Mouse (Mus musculus): ENCODE measurements around the gene Cxcr5. TPM values are rescaled to one million over a fixed set of nuclear protein-coding genes. Genes with fewer than 3 reads are reported as not detected.
"Not testable (repeated sequence)": the region's sequence is repeated elsewhere in the genome, so short reads cannot be mapped to it uniquely, and the experiment has no call there.

Cxcr5 gene
- polyA plus RNA-seq, 1 experiment from 2014 or later, result not detected

DNA sequence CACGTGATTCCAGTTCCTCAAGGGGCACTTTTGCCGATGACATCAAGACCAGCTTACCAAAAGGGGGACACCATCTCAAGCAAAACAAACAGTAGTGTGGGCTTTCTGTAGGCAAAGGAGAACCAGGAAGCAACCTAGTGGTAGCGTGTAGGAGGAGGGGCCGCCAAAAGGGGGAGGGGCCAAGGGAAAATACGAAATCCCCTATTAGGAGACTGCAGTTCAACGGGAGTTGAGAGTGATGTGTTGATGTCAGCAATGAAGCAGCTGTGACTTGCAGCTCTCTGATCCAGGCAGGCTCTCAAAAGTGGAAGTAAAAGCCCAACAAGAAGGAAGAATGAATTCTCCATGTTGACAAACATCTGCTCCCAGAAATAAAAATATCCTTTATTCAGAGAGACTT, 17.7 kb upstream of the Cxcr5 start:
- Histone ChIP-seq H3K36me3 (ENCODE audit: control insufficient read depth, insufficient read depth, low read length) (no peaks in the 10 kb centered on the region), H3K4me3 (ENCODE audit: low read depth, low read length) (no peak overlapping the region), H3K27ac (ENCODE audit: low read depth, low read length) (no peak overlapping the region), H3K4me2 (ENCODE audit: low read length) (no peak overlapping the region), H3K27me3 (replicated peaks; ENCODE audit: control insufficient read depth, insufficient read depth, low read length) (no peaks in the 10 kb centered on the region), H3K9ac (ENCODE audit: low read length) (no peak overlapping the region), H3K4me1 (ENCODE audit: control insufficient read depth, insufficient read depth, low read length) (no peaks in the 10 kb centered on the region), H3K9me3 (replicated peaks; ENCODE audit: control insufficient read depth, low read length) (no peaks in the 10 kb centered on the region)
- ATAC-seq (no peak), DNase-seq (ENCODE audit: low spot score) (no peak)
- 45% methylated on average over 6 of the region's 6 CpGs for WGBS

DNA sequence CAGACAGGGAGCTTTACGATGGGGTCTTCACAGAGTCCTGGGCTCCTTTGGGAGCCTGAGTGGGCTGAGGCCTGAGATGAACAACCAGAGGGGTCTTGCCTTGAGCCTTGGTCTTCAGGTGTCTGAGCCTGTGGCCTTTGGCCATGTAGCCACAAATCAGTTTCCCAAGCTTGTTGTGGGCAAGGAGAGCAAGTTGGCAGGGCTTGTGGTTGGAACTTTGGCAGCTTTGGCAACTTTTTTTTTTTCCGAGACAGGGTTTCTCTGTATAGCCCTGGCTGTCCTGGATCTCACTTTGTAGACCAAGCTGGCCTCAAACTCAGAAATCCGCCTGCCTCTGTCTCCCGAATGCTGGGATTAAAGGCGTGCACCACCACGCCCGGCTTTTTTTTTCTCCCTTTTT, 14.4 kb upstream of the Cxcr5 start:
- not testable (repeated sequence) for DNase-seq (ENCODE audit: low spot score); H3K27me3 ChIP-seq (replicated peaks; ENCODE audit: control insufficient read depth, insufficient read depth, low read length); H3K4me3 ChIP-seq (ENCODE audit: low read depth, low read length); H3K9ac ChIP-seq (ENCODE audit: low read length); H3K4me2 ChIP-seq (ENCODE audit: low read length); H3K36me3 ChIP-seq (ENCODE audit: control insufficient read depth, insufficient read depth, low read length); H3K4me1 ChIP-seq (ENCODE audit: control insufficient read depth, insufficient read depth, low read length); H3K27ac ChIP-seq (ENCODE audit: low read depth, low read length); H3K9me3 ChIP-seq (replicated peaks; ENCODE audit: control insufficient read depth, low read length); ATAC-seq
- WGBS, result 95% methylated on average over 7 of the region's 7 CpGs

DNA sequence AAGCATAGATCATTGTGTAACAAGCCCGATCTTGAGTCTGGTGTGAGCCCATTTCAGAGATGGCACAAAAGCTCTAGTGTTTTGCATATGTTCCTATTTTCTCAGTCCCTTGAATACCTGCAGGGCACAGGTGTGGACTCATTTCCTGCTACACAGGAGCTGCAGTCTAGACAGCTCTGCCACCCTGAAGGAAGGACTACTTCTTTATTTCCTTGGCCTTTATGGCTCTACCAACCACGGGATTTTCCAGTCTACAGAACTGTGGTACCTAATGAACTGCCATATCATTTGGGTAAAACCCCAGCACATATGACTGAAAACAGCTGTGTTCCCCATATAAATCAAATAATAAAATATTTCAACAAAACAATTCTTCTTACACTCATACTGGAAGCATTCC, 13.4 kb upstream of the Cxcr5 start:
- H3K4me1 ChIP-seq (ENCODE audit: control insufficient read depth, insufficient read depth, low read length), result no peaks in the 10 kb centered on the region
- H3K4me3 ChIP-seq (ENCODE audit: low read depth, low read length), result no peak overlapping the region
- H3K27ac ChIP-seq (ENCODE audit: low read depth, low read length), result no peak overlapping the region
- H3K9me3 ChIP-seq (replicated peaks; ENCODE audit: control insufficient read depth, low read length), result no peaks in the 10 kb centered on the region
- 95% methylated on average over 2 of the region's 2 CpGs for WGBS
- ATAC-seq, result no peak
- H3K9ac ChIP-seq (ENCODE audit: low read length), result no peak overlapping the region
- no peak overlapping the region for H3K4me2 ChIP-seq (ENCODE audit: low read length)
- no peaks in the 10 kb centered on the region for H3K36me3 ChIP-seq (ENCODE audit: control insufficient read depth, insufficient read depth, low read length)
- no peaks in the 10 kb centered on the region for H3K27me3 ChIP-seq (replicated peaks; ENCODE audit: control insufficient read depth, insufficient read depth, low read length)
- no peak for DNase-seq (ENCODE audit: low spot score)

DNA sequence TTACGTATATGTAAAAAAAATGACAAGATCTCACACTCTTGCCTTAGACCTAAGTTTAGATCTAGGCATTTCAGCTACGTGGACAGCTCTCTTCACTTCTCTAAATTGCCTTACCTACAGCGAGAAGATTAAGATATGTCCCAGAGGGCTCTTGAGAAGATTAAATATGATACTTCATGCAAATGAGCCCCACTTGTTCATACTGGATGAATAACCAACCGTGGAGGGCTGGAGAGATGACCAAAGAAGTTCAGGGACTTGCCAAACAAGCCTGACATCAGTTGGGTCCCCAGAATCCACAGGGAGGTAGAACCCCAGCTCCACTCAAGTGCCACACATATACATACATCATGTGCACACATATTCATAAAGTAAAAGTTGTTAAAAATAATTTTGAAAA, 11.6 kb upstream of the Cxcr5 start:
- H3K9me3 ChIP-seq (replicated peaks; ENCODE audit: control insufficient read depth, low read length), result no peaks in the 10 kb centered on the region
- no peak overlapping the region for H3K4me3 ChIP-seq (ENCODE audit: low read depth, low read length)
- 78% methylated on average over 4 of the region's 4 CpGs for WGBS
- H3K4me1 ChIP-seq (ENCODE audit: control insufficient read depth, insufficient read depth, low read length), result no peaks in the 10 kb centered on the region
- no peaks in the 10 kb centered on the region for H3K36me3 ChIP-seq (ENCODE audit: control insufficient read depth, insufficient read depth, low read length)
- ATAC-seq (no peak), DNase-seq (ENCODE audit: low spot score) (no peak)
- H3K9ac ChIP-seq (ENCODE audit: low read length), result no peak overlapping the region
- no peak overlapping the region for H3K4me2 ChIP-seq (ENCODE audit: low read length)
- H3K27me3 ChIP-seq (replicated peaks; ENCODE audit: control insufficient read depth, insufficient read depth, low read length), result no peaks in the 10 kb centered on the region
- no peak overlapping the region for H3K27ac ChIP-seq (ENCODE audit: low read depth, low read length)

- Histone ChIP-seq H3K4me1 (ENCODE audit: control insufficient read depth, insufficient read depth, low read length) (no peaks in the 10 kb centered on the region), H3K27me3 (replicated peaks; ENCODE audit: control insufficient read depth, insufficient read depth, low read length) (no peaks in the 10 kb centered on the region), H3K36me3 (ENCODE audit: control insufficient read depth, insufficient read depth, low read length) (no peaks in the 10 kb centered on the region), H3K4me2 (ENCODE audit: low read length) (no peak overlapping the region), H3K9me3 (replicated peaks; ENCODE audit: control insufficient read depth, low read length) (no peaks in the 10 kb centered on the region), H3K4me3 (ENCODE audit: low read depth, low read length) (no peak overlapping the region), H3K9ac (ENCODE audit: low read length) (no peak overlapping the region), H3K27ac (ENCODE audit: low read depth, low read length) (no peak overlapping the region)
- DNase-seq (ENCODE audit: low spot score), result no peak
- ATAC-seq, result no peak
- WGBS, result 85% methylated on average over 12 of the region's 12 CpGs
Observed at GRCm38 (mm10) chr9:44570939-44571382, 9.3 kb upstream of the Cxcr5 start.

DNA sequence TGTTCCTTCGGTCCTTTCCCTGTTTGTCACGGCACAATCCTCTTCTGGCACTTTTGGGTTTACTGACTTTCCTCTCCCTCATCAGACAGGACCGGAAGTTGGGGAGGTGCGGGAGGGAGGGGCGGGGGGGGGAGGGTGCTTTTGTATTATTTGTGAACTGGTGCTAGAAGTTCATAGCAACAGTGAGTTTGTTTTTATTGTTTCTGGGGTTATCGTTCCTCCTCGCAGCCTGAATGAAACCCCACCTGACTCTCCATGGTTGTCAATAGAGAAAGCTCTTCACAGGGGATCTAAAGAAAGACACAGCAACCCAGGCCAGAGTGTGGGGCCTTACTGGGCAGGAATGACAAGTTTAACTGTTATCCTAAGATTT, 6.4 kb upstream of the Cxcr5 start:
- ATAC-seq, result no peak
- Histone ChIP-seq H3K4me2 (ENCODE audit: low read length) (no peak overlapping the region), H3K4me1 (ENCODE audit: control insufficient read depth, insufficient read depth, low read length) (peaks cover 5% of the 10 kb centered on the region; the same call in 1 of the 2 replicates), H3K36me3 (ENCODE audit: control insufficient read depth, insufficient read depth, low read length) (no peaks in the 10 kb centered on the region), H3K9me3 (replicated peaks; ENCODE audit: control insufficient read depth, low read length) (no peaks in the 10 kb centered on the region), H3K9ac (ENCODE audit: low read length) (no peak overlapping the region), H3K27me3 (replicated peaks; ENCODE audit: control insufficient read depth, insufficient read depth, low read length) (no peaks in the 10 kb centered on the region), H3K27ac (ENCODE audit: low read depth, low read length) (no peak overlapping the region), H3K4me3 (ENCODE audit: low read depth, low read length) (no peak overlapping the region)
- DNase-seq (ENCODE audit: low spot score), result no peak
- WGBS, result 34% methylated on average over 7 of the region's 7 CpGs

- no peaks in the 10 kb centered on the region for H3K27me3 ChIP-seq (replicated peaks; ENCODE audit: control insufficient read depth, insufficient read depth, low read length)
- DNase-seq (ENCODE audit: low spot score) (no peak), ATAC-seq (no peak)
- H3K36me3 ChIP-seq (ENCODE audit: control insufficient read depth, insufficient read depth, low read length), result no peaks in the 10 kb centered on the region
- H3K9me3 ChIP-seq (replicated peaks; ENCODE audit: control insufficient read depth, low read length), result no peaks in the 10 kb centered on the region
- no peak overlapping the region for H3K4me2 ChIP-seq (ENCODE audit: low read length)
- peaks cover 5% of the 10 kb centered on the region; the same call in 1 of the 2 replicates for H3K4me1 ChIP-seq (ENCODE audit: control insufficient read depth, insufficient read depth, low read length)
- WGBS, result 73% methylated on average over 9 of the region's 9 CpGs
- no peak overlapping the region for H3K9ac ChIP-seq (ENCODE audit: low read length)
- H3K4me3 ChIP-seq (ENCODE audit: low read depth, low read length), result no peak overlapping the region
- no peak overlapping the region for H3K27ac ChIP-seq (ENCODE audit: low read depth, low read length)
Observed at GRCm38 (mm10) chr9:44567338-44568082, 5.8 kb upstream of the Cxcr5 start.

DNA sequence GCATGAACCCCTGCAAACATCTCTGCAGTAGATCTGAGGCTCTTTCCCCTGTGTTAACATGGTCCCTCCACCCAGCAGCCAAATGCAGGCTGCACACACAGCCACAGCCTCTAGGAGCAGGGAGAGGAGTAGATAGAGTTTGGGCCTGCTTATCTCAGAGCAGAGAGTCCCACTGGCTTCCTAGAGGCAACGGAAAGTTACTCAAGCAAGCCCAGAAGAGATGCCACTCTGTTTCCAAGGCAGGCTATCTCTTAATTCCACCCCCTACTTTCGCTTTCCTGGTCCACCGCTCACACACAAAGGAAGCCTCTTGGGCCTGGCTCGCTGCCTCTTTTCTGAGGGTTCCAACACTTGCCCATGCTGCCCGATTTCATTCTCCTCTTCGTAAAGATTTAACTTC, 3.7 kb upstream of the Cxcr5 start:
- Histone ChIP-seq H3K27ac (ENCODE audit: low read depth, low read length) (no peak overlapping the region), H3K36me3 (ENCODE audit: control insufficient read depth, insufficient read depth, low read length) (no peaks in the 10 kb centered on the region), H3K4me3 (ENCODE audit: low read depth, low read length) (no peak overlapping the region), H3K9me3 (replicated peaks; ENCODE audit: control insufficient read depth, low read length) (no peaks in the 10 kb centered on the region), H3K9ac (ENCODE audit: low read length) (no peak overlapping the region), H3K4me1 (ENCODE audit: control insufficient read depth, insufficient read depth, low read length) (peaks cover 5% of the 10 kb centered on the region; the same call in 1 of the 2 replicates), H3K27me3 (replicated peaks; ENCODE audit: control insufficient read depth, insufficient read depth, low read length) (no peaks in the 10 kb centered on the region), H3K4me2 (ENCODE audit: low read length) (no peak overlapping the region)
- ATAC-seq, result no peak
- WGBS, result 14% methylated on average over 6 of the region's 6 CpGs
- peak; percentile 48 for DNase-seq (ENCODE audit: low spot score)

DNA sequence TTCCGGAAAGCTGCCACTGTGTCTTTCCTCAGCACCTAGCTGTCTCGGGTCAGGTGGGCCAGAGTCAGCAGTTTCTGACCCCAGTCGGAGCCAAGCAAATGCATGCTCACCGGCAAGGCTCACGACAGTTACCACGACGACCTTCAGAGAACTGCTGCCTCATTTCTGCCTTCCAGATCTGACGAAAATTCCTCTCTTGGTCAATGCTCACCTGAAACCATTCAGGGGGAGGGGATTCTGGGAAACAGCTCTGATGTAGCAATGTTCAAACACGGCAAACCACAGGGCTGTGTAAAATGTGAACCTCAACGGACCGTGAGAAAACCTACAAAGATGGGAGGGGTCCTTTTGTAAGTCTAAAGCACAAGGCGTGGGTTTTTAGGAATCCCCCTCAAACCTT, 1.3 kb upstream of the Cxcr5 start:
- H3K9ac ChIP-seq (ENCODE audit: low read length), result no peak overlapping the region
- H3K9me3 ChIP-seq (replicated peaks; ENCODE audit: control insufficient read depth, low read length), result no peaks in the 10 kb centered on the region
- no peak overlapping the region for H3K4me3 ChIP-seq (ENCODE audit: low read depth, low read length)
- no peaks in the 10 kb centered on the region for H3K36me3 ChIP-seq (ENCODE audit: control insufficient read depth, insufficient read depth, low read length)
- no peaks in the 10 kb centered on the region for H3K27me3 ChIP-seq (replicated peaks; ENCODE audit: control insufficient read depth, insufficient read depth, low read length)
- H3K27ac ChIP-seq (ENCODE audit: low read depth, low read length), result no peak overlapping the region
- ATAC-seq (no peak), DNase-seq (ENCODE audit: low spot score) (no peak)
- 56% methylated on average over 12 of the region's 12 CpGs for WGBS
- peaks cover 5% of the 10 kb centered on the region; the same call in 1 of the 2 replicates for H3K4me1 ChIP-seq (ENCODE audit: control insufficient read depth, insufficient read depth, low read length)
- no peak overlapping the region for H3K4me2 ChIP-seq (ENCODE audit: low read length)
